Mouse (Mus musculus): ENCODE measurements around the gene Pelp1. TPM values are rescaled to one million over a fixed set of nuclear protein-coding genes. Genes with fewer than 3 reads are reported as not detected.

Pelp1 gene
- polyA plus RNA-seq (2011; ENCODE audit: insufficient read depth, insufficient read length, low replicate concordance, missing spikeins): 13.9 and 22.7 TPM in 2 replicates

GRCm38 (mm10) chr11:70409594-70410296 is at the start of gene Pelp1:
Gene Pelp1 (minus strand): TSS chr11:70410031.
- Histone ChIP-seq H3K4me1 (ENCODE audit: control insufficient read depth, insufficient read depth, low read length) (no peaks in the 10 kb centered on the region; the same call in none of the 2 replicates), H3K4me3 (replicated peaks; ENCODE audit: control insufficient read depth, low read depth, low read length) (peak within 1 kb of the TSS; percentile 92), H3K27ac (ENCODE audit: control insufficient read depth, insufficient read depth, low read depth, low read length, poor library complexity) (peak within 1 kb of the TSS; percentile 75; the same call in 1 of the 2 replicates)
- TF ChIP-seq POLR2A (IDR thresholded peaks at IDR 0.05; ENCODE audit: borderline replicate concordance, control insufficient read depth, low read depth, low read length) (peak; percentile 50; the same call in 1 of the 2 replicates), CTCF (IDR thresholded peaks at IDR 0.05; ENCODE audit: control insufficient read depth, insufficient read depth, low read length) (peak; percentile 17; the same call in 1 of the 2 replicates)
- under 1% methylated on average over 59 of the region's 59 CpGs for WGBS

GRCm38 (mm10) chr11:70458688-70459600 is 49.1 kb upstream of the Pelp1 start, which contains the start of gene Zmynd15:
Gene Zmynd15 (plus strand): TSS chr11:70459433.
- WGBS: 20% methylated on average over 32 of the region's 32 CpGs
- Histone ChIP-seq H3K27ac (ENCODE audit: control insufficient read depth, insufficient read depth, low read depth, low read length, poor library complexity) (no peak within 1 kb of the TSS; the same call in 1 of the 2 replicates), H3K4me3 (replicated peaks; ENCODE audit: control insufficient read depth, low read depth, low read length) (peak within 1 kb of the TSS; percentile 14), H3K4me1 (ENCODE audit: control insufficient read depth, insufficient read depth, low read length) (no peaks in the 10 kb centered on the region; the same call in 1 of the 2 replicates)
- TF ChIP-seq POLR2A (IDR thresholded peaks at IDR 0.05; ENCODE audit: borderline replicate concordance, control insufficient read depth, low read depth, low read length) (no peak), CTCF (IDR thresholded peaks at IDR 0.05; ENCODE audit: control insufficient read depth, insufficient read depth, low read length) (no peak)

DNA sequence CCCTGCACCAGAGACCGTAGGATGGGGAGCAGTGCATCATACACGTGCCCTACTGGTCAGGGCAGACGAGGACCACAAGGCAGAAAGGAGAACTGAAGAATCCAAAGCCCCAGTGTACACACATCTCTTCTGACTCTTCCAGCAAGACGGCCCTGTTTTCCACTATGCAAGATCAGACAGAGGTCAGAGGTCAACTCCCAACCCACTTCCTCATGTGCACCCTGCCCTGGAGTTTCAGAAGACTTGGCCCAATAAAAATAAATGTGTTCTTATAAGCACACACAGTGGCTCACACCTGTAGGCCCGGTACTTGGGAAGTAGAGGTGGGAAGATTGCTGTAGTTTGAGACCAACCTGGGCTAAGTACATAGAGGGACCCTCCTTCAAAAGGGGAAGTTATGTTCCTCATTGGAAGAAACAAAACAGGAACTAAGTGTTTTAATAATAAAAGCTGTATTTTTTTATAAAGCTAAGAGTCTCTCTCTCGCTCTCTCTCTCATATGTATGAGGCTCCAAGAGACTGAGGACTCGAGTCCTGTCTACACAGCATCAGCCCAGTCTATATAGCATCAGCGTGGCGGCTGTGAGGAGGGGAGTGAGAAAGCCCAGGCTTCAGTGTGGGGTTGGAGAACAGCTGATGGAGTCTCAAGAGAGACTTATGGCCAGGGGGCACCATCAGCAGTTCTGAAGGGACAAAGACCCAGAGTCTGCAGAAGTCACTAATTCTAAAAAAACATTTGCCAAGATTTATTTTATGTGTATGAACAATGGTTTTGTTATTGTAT is 43.6 kb upstream of the Pelp1 start:
- 34% methylated on average over 9 of the region's 9 CpGs for WGBS
- Histone ChIP-seq H3K27ac (ENCODE audit: control insufficient read depth, insufficient read depth, low read depth, low read length, poor library complexity) (peak overlapping the region; percentile 67), H3K4me1 (ENCODE audit: control insufficient read depth, insufficient read depth, low read length) (peaks cover 4% of the 10 kb centered on the region), H3K4me3 (replicated peaks; ENCODE audit: control insufficient read depth, low read depth, low read length) (peak overlapping the region; percentile 27)
- TF ChIP-seq POLR2A (IDR thresholded peaks at IDR 0.05; ENCODE audit: borderline replicate concordance, control insufficient read depth, low read depth, low read length): no peak
- TF ChIP-seq CTCF (IDR thresholded peaks at IDR 0.05; ENCODE audit: control insufficient read depth, insufficient read depth, low read length): no peak

DNA sequence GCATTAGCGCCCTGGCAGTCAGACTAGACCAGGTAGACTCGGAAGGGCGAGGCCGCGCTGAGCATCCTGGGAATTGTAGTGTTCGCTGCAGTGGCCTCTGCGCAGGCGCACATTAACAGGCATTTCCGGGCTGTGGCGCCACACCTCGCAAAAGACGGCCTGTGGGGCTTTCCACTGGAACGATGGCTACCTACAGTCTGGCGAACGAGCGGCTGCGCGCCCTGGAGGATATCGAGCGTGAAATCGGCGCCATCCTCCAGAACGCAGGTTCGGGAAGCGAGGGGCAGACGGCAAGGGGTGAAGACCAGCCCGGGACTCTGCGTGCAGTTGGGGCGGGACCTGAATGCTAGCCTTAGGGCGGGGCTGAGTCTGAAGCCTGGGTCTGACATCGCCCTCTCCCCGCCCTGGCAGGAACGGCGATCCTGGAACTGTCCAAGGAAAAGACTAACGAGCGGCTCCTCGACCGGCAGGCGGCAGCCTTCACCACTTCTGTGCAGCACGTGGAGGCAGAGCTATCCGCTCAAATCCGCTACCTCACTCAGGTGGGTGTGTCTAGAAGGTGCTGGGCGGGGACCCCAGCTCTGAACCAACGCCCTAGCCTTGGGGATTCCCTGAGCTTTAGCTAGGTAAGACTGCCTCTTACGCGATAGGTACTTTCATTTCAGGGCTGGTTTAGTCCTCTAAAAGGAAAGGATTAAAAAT is 42.1 kb upstream of the Pelp1 start, which contains the start of gene Med11:
Gene Med11, plus strand, starts transcription at position 123 of the 702 bp plus-strand sequence.
- WGBS: under 1% methylated on average over 46 of the region's 46 CpGs
- TF ChIP-seq POLR2A (IDR thresholded peaks at IDR 0.05; ENCODE audit: borderline replicate concordance, control insufficient read depth, low read depth, low read length) (peak; percentile 55; the same call in 1 of the 2 replicates), CTCF (IDR thresholded peaks at IDR 0.05; ENCODE audit: control insufficient read depth, insufficient read depth, low read length) (peak; percentile 78)

DNA sequence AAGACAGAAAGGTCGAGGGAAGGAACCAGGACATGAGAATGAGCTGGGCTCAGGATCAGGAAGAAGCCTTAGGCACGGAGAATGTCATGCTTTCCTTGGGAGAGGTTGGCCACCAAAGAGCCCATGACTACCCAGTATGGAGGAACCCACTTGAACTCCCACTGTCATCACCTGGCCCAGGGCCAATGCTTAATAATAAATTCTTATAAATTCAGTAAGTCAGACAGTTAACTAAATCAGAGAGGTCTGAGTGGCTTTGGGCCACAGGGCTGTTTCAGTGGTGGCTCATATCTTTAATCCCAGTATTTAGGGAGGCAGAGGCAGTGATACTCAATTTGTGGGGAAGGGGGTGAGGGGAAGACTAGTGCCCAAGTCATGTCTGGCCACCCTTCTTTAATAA is 41.1 kb upstream of the Pelp1 start:
- 69% methylated on average over 2 of the region's 2 CpGs for WGBS
- Histone ChIP-seq H3K27ac (ENCODE audit: control insufficient read depth, insufficient read depth, low read depth, low read length, poor library complexity) (no peak overlapping the region), H3K4me3 (replicated peaks; ENCODE audit: control insufficient read depth, low read depth, low read length) (no peak overlapping the region), H3K4me1 (ENCODE audit: control insufficient read depth, insufficient read depth, low read length) (peaks cover 7% of the 10 kb centered on the region)
- TF ChIP-seq CTCF (IDR thresholded peaks at IDR 0.05; ENCODE audit: control insufficient read depth, insufficient read depth, low read length) (no peak), POLR2A (IDR thresholded peaks at IDR 0.05; ENCODE audit: borderline replicate concordance, control insufficient read depth, low read depth, low read length) (no peak)

More for the DNA sequence above, 42.1 kb upstream of the Pelp1 start, which contains the start of gene Med11:
- Histone ChIP-seq H3K27ac (ENCODE audit: control insufficient read depth, insufficient read depth, low read depth, low read length, poor library complexity) (peak within 1 kb of the TSS; percentile 97), H3K4me3 (replicated peaks; ENCODE audit: control insufficient read depth, low read depth, low read length) (peak within 1 kb of the TSS; percentile 91), H3K4me1 (ENCODE audit: control insufficient read depth, insufficient read depth, low read length) (peaks cover 6% of the 10 kb centered on the region)

DNA sequence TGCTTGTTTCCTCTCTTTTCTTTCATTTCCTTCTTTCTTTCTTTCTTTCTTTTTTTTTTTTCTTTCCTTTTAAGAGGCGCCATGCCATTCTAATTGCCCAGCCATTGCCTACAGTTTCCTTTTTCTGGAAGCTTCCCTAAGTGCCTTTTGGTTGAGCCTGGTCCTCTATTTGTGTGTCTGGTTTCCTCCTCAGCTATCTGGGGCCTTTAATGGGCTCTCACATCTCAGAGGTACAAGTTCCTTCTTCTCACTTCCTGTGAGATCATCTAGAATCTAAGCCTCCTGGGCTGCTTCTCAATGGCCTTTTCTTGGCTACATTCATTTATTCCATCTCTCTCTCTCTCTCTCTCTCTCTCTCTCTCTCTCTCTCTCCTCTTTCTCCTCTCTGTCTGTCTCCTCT is 37.5 kb upstream of the Pelp1 start:
- H3K4me3 ChIP-seq (replicated peaks; ENCODE audit: control insufficient read depth, low read depth, low read length): no peak overlapping the region
- H3K4me1 ChIP-seq (ENCODE audit: control insufficient read depth, insufficient read depth, low read length): peaks cover 6% of the 10 kb centered on the region; the same call in 1 of the 2 replicates
- peak overlapping the region; percentile 66 for H3K27ac ChIP-seq (ENCODE audit: control insufficient read depth, insufficient read depth, low read depth, low read length, poor library complexity)
- TF ChIP-seq POLR2A (IDR thresholded peaks at IDR 0.05; ENCODE audit: borderline replicate concordance, control insufficient read depth, low read depth, low read length): no peak
- no peak for TF ChIP-seq CTCF (IDR thresholded peaks at IDR 0.05; ENCODE audit: control insufficient read depth, insufficient read depth, low read length)
- WGBS: 15% methylated on average over 1 of the region's 1 CpGs

DNA sequence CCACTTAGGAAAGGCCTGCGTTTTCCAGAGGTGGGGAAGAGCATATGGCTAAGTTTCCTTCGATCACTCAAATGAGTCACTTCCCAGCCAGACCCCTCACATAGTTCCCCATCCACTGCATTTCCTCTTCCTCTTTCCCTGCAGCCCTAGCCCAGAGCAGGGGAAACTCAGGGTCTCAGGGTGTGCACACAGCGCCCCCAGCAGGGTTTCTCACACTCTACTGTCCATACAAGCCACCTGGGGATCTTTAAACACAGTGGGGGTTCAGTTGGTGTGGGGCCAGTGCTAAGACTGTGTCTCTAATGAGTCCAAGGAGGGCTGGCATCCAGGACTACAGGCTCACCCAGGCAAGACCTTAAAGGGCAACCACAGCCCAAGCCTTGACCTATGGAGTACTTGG is 36.9 kb upstream of the Pelp1 start:
- H3K27ac ChIP-seq (ENCODE audit: control insufficient read depth, insufficient read depth, low read depth, low read length, poor library complexity): peak overlapping the region; percentile 66
- TF ChIP-seq CTCF (IDR thresholded peaks at IDR 0.05; ENCODE audit: control insufficient read depth, insufficient read depth, low read length) (peak; percentile 52; the same call in 1 of the 2 replicates), POLR2A (IDR thresholded peaks at IDR 0.05; ENCODE audit: borderline replicate concordance, control insufficient read depth, low read depth, low read length) (no peak)
- no peak overlapping the region for H3K4me3 ChIP-seq (replicated peaks; ENCODE audit: control insufficient read depth, low read depth, low read length)
- WGBS: 16% methylated on average over 3 of the region's 3 CpGs
- H3K4me1 ChIP-seq (ENCODE audit: control insufficient read depth, insufficient read depth, low read length): peaks cover 6% of the 10 kb centered on the region; the same call in 1 of the 2 replicates

All from bone marrow, adult 2 months (tissue).